25 mouse cellular contexts compared by ENCODE assay signal in genomic region chr3:55792251-55792650, GRCm38 (mm10). TPM values are rescaled to one million over a fixed set of nuclear protein-coding genes. Genes with fewer than 3 reads are reported as not detected.
DNase-seq lines count a peak whose midpoint lies in the region; ATAC-seq and TF ChIP-seq lines count a peak whose summit lies in the region.
"Had no signal": no experiment of that assay in that cellular context is flagged by ENCODE, and none has a peak within 500 bp of the region (broad histone marks: within the 10 kb centered on the region; RNA-seq: fewer than 3 reads in every experiment).

No protein-coding gene starts in this region.

- no peak for ATAC-seq in lung, embryonic 14.5 days (ENCODE audit: insufficient read depth)
- ATAC-seq in forebrain, embryonic 12.5 days (ENCODE audit: low FRiP score): no peak
- ATAC-seq: forebrain, embryonic 16.5 days; intestine, postnatal 0 days; lung, postnatal 0 days; Patski had no signal

- no peaks in the 10 kb centered on the region for H3K36me3 ChIP-seq in lung, embryonic 14.5 days (ENCODE audit: insufficient read depth)
- no peaks in the 10 kb centered on the region for H3K36me3 ChIP-seq in forebrain, embryonic 12.5 days (replicated peaks)
- H3K36me3 ChIP-seq: embryonic facial prominence, embryonic 13.5 days; forebrain, embryonic 10.5 days; G1E; limb, embryonic 13.5 days had no signal

- H3K4me1 ChIP-seq in lung, embryonic 14.5 days (ENCODE audit: insufficient read depth): no peaks in the 10 kb centered on the region
- H3K4me1 ChIP-seq in forebrain, embryonic 12.5 days: peaks cover 21% of the 10 kb centered on the region

- H3K9ac ChIP-seq in lung, embryonic 14.5 days: no peak overlapping the region
- H3K9ac ChIP-seq in forebrain, embryonic 12.5 days: no peak overlapping the region
- H3K9ac ChIP-seq: embryonic facial prominence, embryonic 13.5 days; limb, embryonic 13.5 days had no signal

- H3K27me3 ChIP-seq in lung, embryonic 14.5 days (ENCODE audit: insufficient read depth, low read length): peaks cover 11% of the 10 kb centered on the region; the same call in 1 of the 2 replicates
- H3K27me3 ChIP-seq in forebrain, embryonic 12.5 days: peaks cover 32% of the 10 kb centered on the region
- H3K27me3 ChIP-seq: limb, embryonic 13.5 days; Patski had no signal

- H3K27ac ChIP-seq in lung, embryonic 14.5 days (ENCODE audit: low read depth): no peak overlapping the region
- H3K27ac ChIP-seq in forebrain, embryonic 12.5 days: no peak overlapping the region
- H3K27ac ChIP-seq: embryonic facial prominence, embryonic 13.5 days; forebrain, embryonic 10.5 days; gastrocnemius, adult 2 months; limb, embryonic 13.5 days; macrophage had no signal

- H3K9me3 ChIP-seq in lung, embryonic 14.5 days (ENCODE audit: low read depth, low read length): no peaks in the 10 kb centered on the region
- no peaks in the 10 kb centered on the region for H3K9me3 ChIP-seq in forebrain, embryonic 12.5 days
- H3K9me3 ChIP-seq: embryonic facial prominence, embryonic 13.5 days; forebrain, embryonic 10.5 days; limb, embryonic 13.5 days had no signal

- 54% methylated on average over 5 of the region's 5 CpGs for WGBS in lung, embryonic 14.5 days
- 82% methylated on average over 5 of the region's 5 CpGs for WGBS in forebrain, embryonic 12.5 days

- DNase-seq in cerebellum, adult 11-12 months: peak; percentile 49
- no peak for DNase-seq in cerebellum, adult 9-10 months
- peak; percentile 9 for DNase-seq in lung, embryonic 14.5 days
- DNase-seq in lung, postnatal 10 days: no peak
- DNase-seq in cerebellum, adult 8-10 months: peak; percentile 50
- peak; percentile 51 to 53 for DNase-seq in cerebellum, postnatal 36 days
- DNase-seq: adrenal gland, postnatal 10 days; gastrocnemius, adult 2 months; heart, postnatal 14 days; kidney, postnatal 25 days; midbrain, embryonic 14.5 days; spleen, adult 18-20 months; thymus, adult 2 months; thymus, postnatal 4 days had no signal

- no peak for TF ChIP-seq CTCF in lung, embryonic 14.5 days (IDR thresholded peaks at IDR 0.05; ENCODE audit: low read depth)

- no peak overlapping the region for H3K4me2 ChIP-seq in lung, embryonic 14.5 days
- no peak overlapping the region for H3K4me2 ChIP-seq in forebrain, embryonic 12.5 days
- H3K4me2 ChIP-seq: embryonic facial prominence, embryonic 13.5 days; limb, embryonic 13.5 days; liver, embryonic 11.5 days had no signal

- no peak overlapping the region for H3K4me3 ChIP-seq in lung, embryonic 14.5 days (ENCODE audit: low read depth, low read length)
- H3K4me3 ChIP-seq in forebrain, embryonic 12.5 days (replicated peaks): no peak overlapping the region
- H3K4me3 ChIP-seq: embryonic facial prominence, embryonic 13.5 days; forebrain, embryonic 10.5 days; gastrocnemius, adult 2 months; limb, embryonic 13.5 days had no signal

RNA-seq across cellular contexts. Expression of gene Mab21l1, which starts 9.9 kb away (rescaled TPM):
- 0.78 and 1.1 TPM in 2 replicates for polyA plus RNA-seq in lung, embryonic 14.5 days (2014; fragmentation: Nextera tagmentation; extraction: Ambion mirVana)
- polyA plus RNA-seq in forebrain, embryonic 12.5 days (2016; fragmentation: Nextera tagmentation; extraction: Ambion mirVana): 27.4 and 34.9 TPM in 2 replicates
- polyA plus RNA-seq: G1E; lung, postnatal 0 days; macrophage; thymus, adult 2 months had no signal

Comparison
In these comparisons a context has a peak if more than half of its experiments do, and no peak if none do; other contexts are left out.
1. DNase-seq: peak in cerebellum, adult 11-12 months (single experiment), lung, embryonic 14.5 days (single experiment), cerebellum, adult 8-10 months (single experiment) and cerebellum, postnatal 36 days (2 of 2); none in cerebellum, adult 9-10 months (single experiment) and lung, postnatal 10 days (single experiment).
2. RNA of gene Mab21l1, which starts 9.9 kb away (polyA plus RNA-seq): 27.4 to 34.9 TPM in forebrain, embryonic 12.5 days; 0.78 to 1.1 TPM in lung, embryonic 14.5 days; every median in the first group is over 10 times any median in the second.